ENCODE assay signal across 20 mouse cellular contexts in the genomic region with DNA sequence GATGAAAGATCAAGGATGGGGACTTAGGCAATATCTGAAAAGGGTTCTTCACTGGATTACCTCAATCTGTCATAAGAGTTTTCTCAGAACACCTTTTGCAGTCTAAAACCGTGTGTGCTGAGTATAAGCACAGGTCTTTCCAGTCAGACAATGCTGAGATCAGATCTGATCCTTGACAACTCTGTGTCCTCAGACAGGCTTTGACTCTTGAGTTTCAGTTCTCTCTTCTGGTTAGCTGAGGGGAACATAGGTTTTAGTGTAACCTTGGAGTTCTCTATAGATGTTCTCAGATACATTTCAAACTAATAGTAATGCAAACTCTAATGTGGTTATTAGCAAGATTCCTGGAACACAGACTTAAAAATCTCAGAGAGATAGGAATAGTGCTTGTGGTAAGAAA.
"Had no signal": no experiment of that assay in that cellular context is flagged by ENCODE, and none has a peak within 500 bp of the region (broad histone marks: within the 10 kb centered on the region; RNA-seq: fewer than 3 reads in every experiment).

No protein-coding gene starts in this region.

- H3K9me3 ChIP-seq: liver, embryonic 13.5 days; megakaryocyte, embryonic 14.5 days; midbrain, embryonic 10.5 days; midbrain, embryonic 13.5 days; neural tube, embryonic 13.5 days had no signal

- H3K4me2 ChIP-seq: liver, embryonic 13.5 days; midbrain, embryonic 13.5 days; neural tube, embryonic 13.5 days had no signal

- H3K27ac ChIP-seq: kidney, postnatal 0 days; layer of hippocampus, adult 2 months; liver, embryonic 13.5 days; midbrain, embryonic 10.5 days; midbrain, embryonic 13.5 days; neural tube, embryonic 13.5 days; stomach, postnatal 0 days had no signal

- H3K4me3 ChIP-seq: layer of hippocampus, adult 2 months; liver, embryonic 13.5 days; megakaryocyte, embryonic 14.5 days; midbrain, embryonic 10.5 days; midbrain, embryonic 13.5 days; myocyte; neural tube, embryonic 13.5 days had no signal

- H3K9ac ChIP-seq: liver, embryonic 13.5 days; midbrain, embryonic 13.5 days; neural tube, embryonic 13.5 days had no signal

- DNase-seq: kidney, adult 2 months; kidney, postnatal 25 days; layer of hippocampus, adult 9-11 months; liver, embryonic 13.5 days; lung, adult 2 months; lung, postnatal 14 days; lung, postnatal 4 days; right cerebral cortex, postnatal 4 days; spleen, adult 18-20 months; thymus, postnatal 25 days had no signal

- H3K4me1 ChIP-seq: liver, embryonic 13.5 days; megakaryocyte, embryonic 14.5 days; midbrain, embryonic 10.5 days; midbrain, embryonic 13.5 days; neural tube, embryonic 13.5 days had no signal

- H3K36me3 ChIP-seq: liver, embryonic 13.5 days; midbrain, embryonic 10.5 days; midbrain, embryonic 13.5 days; neural tube, embryonic 13.5 days had no signal

- ATAC-seq: intestine, postnatal 0 days; midbrain, embryonic 13.5 days; midbrain, embryonic 16.5 days had no signal

- H3K27me3 ChIP-seq: liver, embryonic 13.5 days; megakaryocyte, embryonic 14.5 days; midbrain, embryonic 13.5 days; neural tube, embryonic 13.5 days had no signal
